Mouse (Mus musculus): ENCODE results near the gene Tstd2. TPM values are rescaled to one million over a fixed set of nuclear protein-coding genes. Genes with fewer than 3 reads are reported as not detected.

Gene Tstd2
- polyA plus RNA-seq, 1 experiment from 2014 or later: 21.6 TPM

DNA sequence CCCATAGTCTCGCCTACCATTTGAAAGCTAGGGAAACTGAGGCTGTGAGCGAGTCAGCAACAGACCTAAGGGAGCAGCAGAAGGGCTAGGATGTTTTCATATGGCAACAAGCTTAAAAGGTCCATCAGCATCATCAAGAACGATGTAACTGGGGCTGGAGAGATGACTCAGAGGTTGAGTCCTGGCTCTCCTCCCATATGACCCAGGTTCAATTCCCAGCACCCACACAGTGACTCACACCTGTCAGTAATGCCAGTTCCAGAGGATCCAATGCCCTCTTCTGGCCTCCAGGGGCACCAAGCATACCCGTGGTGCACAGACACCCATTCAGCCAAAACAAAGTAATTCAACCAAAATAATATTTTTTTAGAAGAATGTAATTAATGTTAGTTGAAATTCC lies 58.2 kb downstream of the Tstd2 start:
- H3K36me3 ChIP-seq (replicated peaks; ENCODE audit: control insufficient read depth, insufficient read depth): no peaks in the 10 kb centered on the region
- H3K4me2 ChIP-seq (replicated peaks): no peak overlapping the region
- WGBS: 91% methylated on average over 4 of the region's 4 CpGs
- 0 out of 2 replicates have a peak, but pooled peaks cover 5% of the 10 kb centered on the region for H3K4me1 ChIP-seq (replicated peaks; ENCODE audit: control insufficient read depth, insufficient read depth, low read length)
- H3K9ac ChIP-seq: no peak overlapping the region
- no peaks in the 10 kb centered on the region for H3K9me3 ChIP-seq (ENCODE audit: control insufficient read depth, low read length)
- ATAC-seq (ENCODE audit: low FRiP score) (no peak), DNase-seq (ENCODE audit: low spot score) (no peak)
- no peaks in the 10 kb centered on the region for H3K27me3 ChIP-seq (ENCODE audit: control insufficient read depth, insufficient read depth, low read length)
- H3K4me3 ChIP-seq (replicated peaks; ENCODE audit: low read length): no peak overlapping the region
- no peak overlapping the region for H3K27ac ChIP-seq

- DNase-seq (ENCODE audit: low spot score) (no peak), ATAC-seq (ENCODE audit: low FRiP score) (no peak)
- WGBS: 78% methylated on average over 2 of the region's 2 CpGs
- H3K9ac ChIP-seq: no peak overlapping the region
- H3K27ac ChIP-seq: no peak overlapping the region
- no peaks in the 10 kb centered on the region for H3K9me3 ChIP-seq (ENCODE audit: control insufficient read depth, low read length)
- H3K36me3 ChIP-seq (replicated peaks; ENCODE audit: control insufficient read depth, insufficient read depth): no peaks in the 10 kb centered on the region
- no peaks in the 10 kb centered on the region for H3K4me1 ChIP-seq (replicated peaks; ENCODE audit: control insufficient read depth, insufficient read depth, low read length)
- no peak overlapping the region for H3K4me3 ChIP-seq (replicated peaks; ENCODE audit: low read length)
- H3K4me2 ChIP-seq (replicated peaks): no peak overlapping the region
- H3K27me3 ChIP-seq (ENCODE audit: control insufficient read depth, insufficient read depth, low read length): no peaks in the 10 kb centered on the region
Measured at GRCm38 (mm10) chr4:46076892-46077291, 61.6 kb downstream of the Tstd2 start.

DNA sequence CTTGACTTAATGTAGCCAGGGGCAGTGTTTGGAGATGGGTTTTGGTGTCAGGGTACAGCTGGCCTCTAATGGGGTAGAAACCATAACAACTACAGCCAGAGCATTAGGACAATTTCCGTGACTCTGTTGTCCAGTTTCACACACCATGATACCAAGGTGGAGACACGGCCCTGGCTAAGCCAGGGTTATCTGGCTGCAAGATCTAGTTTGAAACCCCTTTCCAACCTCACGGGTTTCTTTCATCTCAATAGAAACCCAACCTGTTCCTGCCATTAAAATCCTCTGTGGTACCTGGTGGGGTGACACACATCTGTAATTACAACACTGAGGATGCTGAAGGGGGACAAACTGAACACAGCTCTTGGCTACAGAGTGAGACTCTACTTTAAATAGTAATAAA lies 62.8 kb downstream of the Tstd2 start:
- Histone ChIP-seq H3K4me2 (replicated peaks) (no peak overlapping the region), H3K27ac (no peak overlapping the region), H3K36me3 (replicated peaks; ENCODE audit: control insufficient read depth, insufficient read depth) (no peaks in the 10 kb centered on the region), H3K9me3 (ENCODE audit: control insufficient read depth, low read length) (no peaks in the 10 kb centered on the region), H3K4me3 (replicated peaks; ENCODE audit: low read length) (no peak overlapping the region), H3K4me1 (replicated peaks; ENCODE audit: control insufficient read depth, insufficient read depth, low read length) (no peaks in the 10 kb centered on the region), H3K27me3 (ENCODE audit: control insufficient read depth, insufficient read depth, low read length) (no peaks in the 10 kb centered on the region), H3K9ac (no peak overlapping the region)
- 87% methylated on average over 3 of the region's 3 CpGs for WGBS
- DNase-seq (ENCODE audit: low spot score) (no peak), ATAC-seq (ENCODE audit: low FRiP score) (no peak)

GRCm38 (mm10) chr4:46073736-46074135 lies 64.8 kb downstream of the Tstd2 start:
- no peak overlapping the region for H3K4me2 ChIP-seq (replicated peaks)
- 52% methylated on average over 4 of the region's 4 CpGs for WGBS
- H3K9me3 ChIP-seq (ENCODE audit: control insufficient read depth, low read length): no peaks in the 10 kb centered on the region
- no peaks in the 10 kb centered on the region for H3K27me3 ChIP-seq (ENCODE audit: control insufficient read depth, insufficient read depth, low read length)
- no peak overlapping the region for H3K27ac ChIP-seq
- H3K36me3 ChIP-seq (replicated peaks; ENCODE audit: control insufficient read depth, insufficient read depth): no peaks in the 10 kb centered on the region
- no peaks in the 10 kb centered on the region for H3K4me1 ChIP-seq (replicated peaks; ENCODE audit: control insufficient read depth, insufficient read depth, low read length)
- DNase-seq (ENCODE audit: low spot score): no peak
- H3K4me3 ChIP-seq (replicated peaks; ENCODE audit: low read length): no peak overlapping the region
- ATAC-seq (ENCODE audit: low FRiP score): no peak
- no peak overlapping the region for H3K9ac ChIP-seq

DNA sequence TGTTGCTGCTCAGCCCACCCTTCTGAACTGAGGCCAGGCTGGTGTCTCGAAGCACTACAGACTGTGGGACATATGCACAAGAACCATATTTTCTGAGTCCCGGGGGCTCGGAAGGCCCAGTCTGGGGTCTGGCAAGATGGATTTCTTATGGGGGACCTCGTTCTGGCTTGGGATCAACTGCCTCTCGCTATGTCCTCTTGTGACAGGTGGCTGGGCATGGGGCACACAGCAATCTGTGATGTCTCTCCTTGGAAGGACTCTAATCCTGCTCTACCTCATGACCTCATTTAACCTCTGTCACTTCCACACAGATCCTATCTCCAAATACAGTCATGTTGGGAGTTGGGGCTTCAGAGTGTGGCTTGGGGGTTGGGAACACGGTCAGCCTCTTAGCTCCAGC lies 65.9 kb downstream of the Tstd2 start:
- DNase-seq (ENCODE audit: low spot score): no peak
- Histone ChIP-seq H3K27ac (no peak overlapping the region), H3K4me2 (replicated peaks) (no peak overlapping the region), H3K9me3 (ENCODE audit: control insufficient read depth, low read length) (no peaks in the 10 kb centered on the region), H3K27me3 (ENCODE audit: control insufficient read depth, insufficient read depth, low read length) (no peaks in the 10 kb centered on the region), H3K4me1 (replicated peaks; ENCODE audit: control insufficient read depth, insufficient read depth, low read length) (no peaks in the 10 kb centered on the region), H3K4me3 (replicated peaks; ENCODE audit: low read length) (no peak overlapping the region), H3K36me3 (replicated peaks; ENCODE audit: control insufficient read depth, insufficient read depth) (no peaks in the 10 kb centered on the region), H3K9ac (no peak overlapping the region)
- ATAC-seq (ENCODE audit: low FRiP score): no peak
- WGBS: 90% methylated on average over 6 of the region's 6 CpGs

DNA sequence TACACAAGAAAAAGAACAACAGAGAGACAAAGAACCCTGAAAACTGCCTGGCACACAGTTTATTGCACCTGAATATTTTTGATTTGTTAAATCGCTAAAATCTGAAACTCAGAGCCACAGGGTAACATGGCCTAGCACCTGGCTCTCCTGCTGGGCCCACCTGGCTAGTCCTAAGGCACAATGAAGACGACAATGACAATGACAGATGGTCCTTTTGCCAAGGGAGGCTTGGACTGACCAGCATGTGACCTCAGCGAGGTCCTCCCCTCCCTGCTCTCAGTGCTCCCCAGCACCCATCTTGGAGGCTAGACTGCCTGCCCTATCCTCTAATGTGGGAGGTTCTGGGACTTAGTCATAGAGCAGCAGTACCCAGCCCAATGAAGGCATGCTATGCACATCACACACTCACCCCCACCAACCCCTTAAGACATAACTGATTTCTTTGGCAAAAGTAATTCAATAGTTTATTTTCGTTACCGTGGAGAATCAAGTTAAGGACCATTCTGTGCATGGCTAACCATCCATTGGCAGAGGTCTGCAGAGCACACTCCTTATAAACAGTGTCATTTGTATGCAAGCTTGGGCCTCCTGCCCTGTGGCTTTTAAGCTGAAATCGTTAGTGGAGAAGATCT lies 68.5 kb downstream of the Tstd2 start:
- DNase-seq (ENCODE audit: low spot score) (no peak), ATAC-seq (ENCODE audit: low FRiP score) (no peak)
- Histone ChIP-seq H3K4me3 (replicated peaks; ENCODE audit: low read length) (no peak overlapping the region), H3K4me2 (replicated peaks) (no peak overlapping the region), H3K9me3 (ENCODE audit: control insufficient read depth, low read length) (no peaks in the 10 kb centered on the region), H3K36me3 (replicated peaks; ENCODE audit: control insufficient read depth, insufficient read depth) (no peaks in the 10 kb centered on the region), H3K27ac (no peak overlapping the region), H3K9ac (no peak overlapping the region), H3K27me3 (ENCODE audit: control insufficient read depth, insufficient read depth, low read length) (no peaks in the 10 kb centered on the region), H3K4me1 (replicated peaks; ENCODE audit: control insufficient read depth, insufficient read depth, low read length) (no peaks in the 10 kb centered on the region)
- 50% methylated on average over 6 of the region's 6 CpGs for WGBS

- Histone ChIP-seq H3K4me1 (replicated peaks; ENCODE audit: control insufficient read depth, insufficient read depth, low read length) (no peaks in the 10 kb centered on the region), H3K4me3 (replicated peaks; ENCODE audit: low read length) (no peak overlapping the region), H3K36me3 (replicated peaks; ENCODE audit: control insufficient read depth, insufficient read depth) (no peaks in the 10 kb centered on the region), H3K27me3 (ENCODE audit: control insufficient read depth, insufficient read depth, low read length) (no peaks in the 10 kb centered on the region), H3K9me3 (ENCODE audit: control insufficient read depth, low read length) (no peaks in the 10 kb centered on the region), H3K4me2 (replicated peaks) (no peak overlapping the region), H3K27ac (no peak overlapping the region), H3K9ac (no peak overlapping the region)
- WGBS: 32% methylated on average over 1 of the region's 1 CpGs
- ATAC-seq (ENCODE audit: low FRiP score) (no peak), DNase-seq (ENCODE audit: low spot score) (no peak)
Measured at GRCm38 (mm10) chr4:46068573-46068972, 69.9 kb downstream of the Tstd2 start.

- DNase-seq (ENCODE audit: low spot score) (no peak), ATAC-seq (ENCODE audit: low FRiP score) (no peak)
- Histone ChIP-seq H3K9me3 (ENCODE audit: control insufficient read depth, low read length) (no peaks in the 10 kb centered on the region), H3K27me3 (ENCODE audit: control insufficient read depth, insufficient read depth, low read length) (no peaks in the 10 kb centered on the region), H3K27ac (no peak overlapping the region), H3K4me1 (replicated peaks; ENCODE audit: control insufficient read depth, insufficient read depth, low read length) (no peaks in the 10 kb centered on the region), H3K4me3 (replicated peaks; ENCODE audit: low read length) (no peak overlapping the region), H3K36me3 (replicated peaks; ENCODE audit: control insufficient read depth, insufficient read depth) (no peaks in the 10 kb centered on the region), H3K9ac (no peak overlapping the region), H3K4me2 (replicated peaks) (no peak overlapping the region)
- WGBS: 93% methylated on average over 3 of the region's 3 CpGs
Measured at GRCm38 (mm10) chr4:46068060-46068459, 70.4 kb downstream of the Tstd2 start.

DNA sequence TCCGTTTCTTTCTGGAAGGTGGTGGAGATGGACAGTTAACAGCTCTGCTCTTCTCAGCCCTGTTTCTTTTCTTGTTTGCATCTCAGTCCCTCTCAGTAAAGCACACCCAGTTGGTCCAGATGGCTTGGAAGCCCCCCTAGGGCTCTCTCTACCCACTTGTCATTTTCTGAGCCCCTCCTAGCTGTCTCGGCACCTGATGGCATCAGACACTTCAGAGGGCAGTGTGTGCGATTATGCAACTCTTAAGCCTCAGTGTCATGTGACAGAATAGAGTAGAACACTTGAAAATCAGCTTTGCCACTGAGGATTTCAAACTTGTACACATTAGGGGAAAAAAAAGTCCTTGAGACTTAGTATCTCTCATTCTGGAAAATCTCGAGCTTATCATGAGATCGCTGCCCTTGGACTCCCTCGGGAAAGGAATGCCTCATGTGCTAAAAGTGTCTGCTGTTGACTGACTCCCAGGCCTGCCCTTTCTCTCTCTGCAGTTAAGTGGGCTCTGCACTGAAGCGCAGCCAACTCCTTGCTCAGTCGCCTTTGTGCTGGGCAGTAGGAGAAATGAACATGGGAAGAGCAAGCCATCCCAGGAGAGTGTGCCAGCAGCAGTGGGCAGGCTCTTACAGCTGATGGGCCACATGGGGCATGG lies 72.7 kb downstream of the Tstd2 start:
- no peaks in the 10 kb centered on the region for H3K9me3 ChIP-seq (ENCODE audit: control insufficient read depth, low read length)
- no peak overlapping the region for H3K4me3 ChIP-seq (replicated peaks; ENCODE audit: low read length)
- 75% methylated on average over 8 of the region's 8 CpGs for WGBS
- H3K4me1 ChIP-seq (replicated peaks; ENCODE audit: control insufficient read depth, insufficient read depth, low read length): no peaks in the 10 kb centered on the region
- H3K4me2 ChIP-seq (replicated peaks): no peak overlapping the region
- no peaks in the 10 kb centered on the region for H3K36me3 ChIP-seq (replicated peaks; ENCODE audit: control insufficient read depth, insufficient read depth)
- ATAC-seq (ENCODE audit: low FRiP score) (no peak), DNase-seq (ENCODE audit: low spot score) (no peak)
- no peak overlapping the region for H3K27ac ChIP-seq
- no peak overlapping the region for H3K9ac ChIP-seq
- H3K27me3 ChIP-seq (ENCODE audit: control insufficient read depth, insufficient read depth, low read length): no peaks in the 10 kb centered on the region

- Histone ChIP-seq H3K9me3 (ENCODE audit: control insufficient read depth, low read length) (no peaks in the 10 kb centered on the region), H3K4me3 (replicated peaks; ENCODE audit: low read length) (no peak overlapping the region), H3K27me3 (ENCODE audit: control insufficient read depth, insufficient read depth, low read length) (no peaks in the 10 kb centered on the region), H3K9ac (no peak overlapping the region), H3K27ac (no peak overlapping the region), H3K36me3 (replicated peaks; ENCODE audit: control insufficient read depth, insufficient read depth) (no peaks in the 10 kb centered on the region), H3K4me1 (replicated peaks; ENCODE audit: control insufficient read depth, insufficient read depth, low read length) (no peaks in the 10 kb centered on the region), H3K4me2 (replicated peaks) (no peak overlapping the region)
- DNase-seq (ENCODE audit: low spot score) (no peak), ATAC-seq (ENCODE audit: low FRiP score) (no peak)
- WGBS: 83% methylated on average over 3 of the region's 3 CpGs
Measured at GRCm38 (mm10) chr4:46064961-46065360, 73.5 kb downstream of the Tstd2 start.

All from hindbrain, embryonic 14.5 days (tissue).